Mouse (Mus musculus) G1E-ER4 (cell line): Measurements from ENCODE around the gene 2700049A03Rik. TPM values are rescaled to one million over a fixed set of nuclear protein-coding genes. Genes with fewer than 3 reads are reported as not detected.

Source experiments
- GATA1 ChIP-seq: IDR thresholded peaks from one replicate; pipeline ENCODE4 v1.8.0; 2012; ENCODE audit warnings: low read length, inconsistent platforms
- polyA plus RNA-seq: library from polyadenylated mRNA; stranded (reverse); fragments of >175 nt; gene quantifications from 2 replicates; pipeline ENCODE4 v1.2.3, GENCODE M21; 2012

The 2700049A03Rik gene
- polyA plus RNA-seq, 1 experiment: 0.73 TPM

DNA sequence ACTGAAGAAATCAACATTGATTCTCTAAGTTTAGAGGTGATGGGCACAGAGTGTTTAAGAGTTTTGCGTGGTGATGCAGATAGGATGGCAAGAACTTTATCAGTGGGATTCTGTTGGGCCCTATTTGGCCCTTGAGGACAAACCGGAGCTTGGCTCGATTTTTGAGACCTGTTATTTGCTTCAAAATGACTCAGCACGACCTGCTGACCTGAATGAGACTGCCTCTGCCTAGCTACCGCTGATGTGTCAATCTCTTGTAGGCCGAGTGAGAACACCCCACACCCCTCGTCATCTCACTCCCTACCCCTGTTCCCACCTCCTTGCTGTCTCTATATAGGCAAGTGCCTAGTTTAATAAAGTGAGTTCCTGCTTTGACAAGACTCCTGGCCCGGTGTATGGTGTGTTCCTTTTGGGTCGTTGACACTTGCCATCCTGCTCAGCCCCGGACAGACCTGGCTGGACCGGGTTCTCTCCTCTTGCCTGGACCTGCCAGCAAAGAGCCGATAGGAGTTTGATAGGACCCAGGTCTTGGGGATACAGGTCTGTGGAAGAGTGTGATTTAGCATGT, 144.6 kb downstream of the 2700049A03Rik start:
- no peak for TF ChIP-seq GATA1

DNA sequence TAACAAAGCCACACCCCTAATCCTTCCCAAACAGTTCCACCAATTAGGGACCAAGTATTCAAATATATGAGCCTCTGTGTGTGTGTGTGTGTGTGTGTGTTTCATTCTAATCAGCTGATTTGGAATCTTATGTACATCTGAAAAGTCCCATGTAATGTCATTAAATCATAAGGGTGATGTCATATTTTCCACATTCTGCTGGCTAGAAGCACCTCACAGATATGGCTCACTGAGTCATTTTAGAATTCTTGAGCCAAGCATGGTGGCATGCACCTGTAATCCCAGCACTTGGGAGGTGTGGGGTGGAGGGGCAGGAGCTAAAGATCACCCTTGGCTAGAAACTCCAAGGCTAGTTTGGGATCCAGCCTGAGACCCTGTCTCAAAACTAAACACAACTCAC, 148.8 kb downstream of the 2700049A03Rik start:
- TF ChIP-seq GATA1: no peak

DNA sequence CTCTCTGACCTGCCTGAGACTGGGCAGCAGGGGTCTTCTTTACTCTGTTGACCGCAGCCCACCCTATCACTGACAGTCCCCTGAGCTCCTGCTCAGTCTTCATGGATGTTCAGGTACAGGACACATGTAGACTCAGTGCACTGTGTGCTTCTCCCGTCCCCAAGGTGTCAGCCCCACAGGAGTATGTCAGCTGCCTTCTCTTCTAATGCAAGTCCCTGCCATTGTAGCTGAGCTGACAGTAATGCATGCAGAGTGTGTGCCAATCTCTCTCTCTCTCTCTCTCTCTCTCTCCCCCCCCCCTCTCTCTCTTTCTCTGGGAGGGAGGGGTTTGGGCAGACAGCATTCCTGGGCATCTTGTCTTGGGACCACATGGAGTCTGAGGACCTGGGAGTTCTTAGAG, 153.8 kb downstream of the 2700049A03Rik start:
- no peak for TF ChIP-seq GATA1

Other genes with a start within 250 kb of the 2700049A03Rik start
- 3.0 and 3.1 TPM in 2 replicates for gene Actr10, start 199.0 kb upstream of the 2700049A03Rik start, polyA plus RNA-seq
- gene Psma3, start 162.2 kb upstream of the 2700049A03Rik start, polyA plus RNA-seq: 12.0 and 14.2 TPM in 2 replicates
- gene Arid4a, start 120.9 kb upstream of the 2700049A03Rik start, polyA plus RNA-seq: 11.0 and 12.0 TPM in 2 replicates
- gene Tomm20l, start 25.4 kb upstream of the 2700049A03Rik start, polyA plus RNA-seq: not detected in 2 replicates
- gene Timm9, start 164 bp upstream of the 2700049A03Rik start, polyA plus RNA-seq: 22.1 and 37.7 TPM in 2 replicates
- 0.11 and 0.24 TPM in 2 replicates for gene Dact1, start 173.0 kb downstream of the 2700049A03Rik start, polyA plus RNA-seq